Mouse (Mus musculus): ENCODE measurements at regions not wholly inside any gene's neighbourhood (a gene's known extent, or its start where the extent isn't known, plus 50 kb on each side); places are given as distances from the start of the nearest gene placed in this dataset.

GRCm38 (mm10) chr16:45033268-45033667 is 59.9 kb upstream of the Ccdc80 start:
- DNase-seq (ENCODE audit: extremely low spot score in 1 of 2, low spot score in 1 of 2) = peak; percentile 10 to 27

- DNase-seq (ENCODE audit: extremely low spot score in 1 of 2, low spot score in 1 of 2) = no peak
Observed at GRCm38 (mm10) chr16:45034401-45034800, 58.8 kb upstream of the Ccdc80 start.

- no peak for DNase-seq (ENCODE audit: extremely low spot score in 1 of 2, low spot score in 1 of 2)
Observed at GRCm38 (mm10) chr16:45036806-45037520, 56.2 kb upstream of the Ccdc80 start.

- DNase-seq (ENCODE audit: extremely low spot score in 1 of 2, low spot score in 1 of 2) = no peak
Observed at GRCm38 (mm10) chr16:45037521-45037888, 55.7 kb upstream of the Ccdc80 start.

- DNase-seq (ENCODE audit: extremely low spot score in 1 of 2, low spot score in 1 of 2) = no peak
Observed at GRCm38 (mm10) chr16:45038261-45039036, 54.8 kb upstream of the Ccdc80 start.

All from frontal cortex, adult 2 months (tissue).